In the genomic region with DNA sequence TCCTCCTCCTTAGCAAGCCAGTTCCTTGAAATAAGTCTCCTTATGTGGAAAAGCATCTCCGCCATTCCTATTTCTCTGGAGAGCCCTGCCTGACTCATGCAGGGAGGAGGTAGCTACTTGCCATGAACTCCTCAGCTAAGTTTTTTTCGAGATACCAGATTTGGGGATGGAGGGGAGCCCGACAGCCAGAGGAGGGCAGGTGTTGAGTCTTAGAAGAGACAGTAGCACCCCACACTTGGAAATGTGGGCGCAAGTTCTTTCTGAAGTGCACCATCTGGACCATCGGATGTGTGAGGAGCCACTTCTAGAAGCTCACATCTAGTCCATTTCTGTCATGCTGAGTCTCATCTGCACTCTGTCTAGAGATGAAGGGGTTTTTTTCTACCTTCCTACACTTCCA, we compare ENCODE assay signal across 25 mouse cellular contexts. TPM values are rescaled to one million over a fixed set of nuclear protein-coding genes. Genes with fewer than 3 reads are reported as not detected.
DNase-seq lines count a peak whose midpoint lies in the region; TF ChIP-seq lines count a peak whose summit lies in the region.
"Had no signal": no experiment of that assay in that cellular context is flagged by ENCODE, and none has a peak within 500 bp of the region (broad histone marks: within the 10 kb centered on the region; RNA-seq: fewer than 3 reads in every experiment).

No protein-coding gene starts in this region.

- no peak for TF ChIP-seq CTCF in gastrocnemius, adult 2 months (IDR thresholded peaks at IDR 0.05)

- DNase-seq in left cerebral cortex, adult 11 months (ENCODE audit: low spot score) = peak; percentile 61
- DNase-seq in left cerebral cortex, postnatal 10 days (ENCODE audit: extremely low spot score in 1 of 2, low spot score in 2 of 2) = no peak
- DNase-seq in NIH3T3 (ENCODE audit: low read depth) = peak; percentile 16
- DNase-seq in frontal cortex, postnatal 36 days (ENCODE audit: low spot score in 2 of 2) = peak; percentile 63 to 79
- peak; percentile 57 to 75 for DNase-seq in right cerebral cortex, postnatal 36 days (ENCODE audit: low spot score in 2 of 2)
- DNase-seq in gastrocnemius, adult 2 months = no peak
- DNase-seq in testis, postnatal 10 days (ENCODE audit: low spot score) = no peak
- DNase-seq: adrenal gland, postnatal 10 days; cerebellum, adult 11-12 months; cerebellum, adult 9-11 months; gastrocnemius, postnatal 25 days; heart, adult 18-20 months; heart, postnatal 4 days; kidney, adult 9 months; kidney, postnatal 10 days; layer of hippocampus, postnatal 36 days; lung, embryonic 14.5 days; lung, postnatal 14 days; thymus, postnatal 14 days had no signal

- intact Hi-C loops in left cerebral cortex, postnatal 10 days (cut with DNase I) = no loop called here
- intact Hi-C loops in gastrocnemius, adult 2 months (cut with DNase I) = no loop called here

- H3K4me3 ChIP-seq in gastrocnemius, adult 2 months = no peak overlapping the region
- H3K4me3 ChIP-seq: erythroblast, embryonic 14.5 days; limb, embryonic 12.5 days; liver, embryonic 15.5 days; neural tube, embryonic 13.5 days had no signal

- no peak overlapping the region for H3K27ac ChIP-seq in gastrocnemius, adult 2 months
- H3K27ac ChIP-seq: hindbrain, embryonic 14.5 days; limb, embryonic 12.5 days; liver, embryonic 15.5 days; neural tube, embryonic 13.5 days had no signal

RNA-seq across cellular contexts. Expression of a gene that starts 8.4 kb away (rescaled TPM):
- 10 to 100 TPM; 27.2 to 30.9 TPM for total RNA-seq in left cerebral cortex, postnatal 10 days (2021)
- 10 to 100 TPM; 29.7 to 48.8 TPM for total RNA-seq in gastrocnemius, adult 2 months (2021)
- total RNA-seq: megakaryocyte, adult 5-6 weeks had no signal

RNA-seq across cellular contexts. Expression of a gene that starts 35.8 kb away (rescaled TPM):
- 100 to 1,000 TPM; 267 to 276 TPM for total RNA-seq in left cerebral cortex, postnatal 10 days (2021)
- 10 to 100 TPM; 43.6 to 44.3 TPM for total RNA-seq in gastrocnemius, adult 2 months (2021)

Comparison
In these comparisons a context has a peak if more than half of its experiments do, and no peak if none do; other contexts are left out.
1. DNase-seq: peak in left cerebral cortex, adult 11 months (single experiment), NIH3T3 (single experiment), frontal cortex, postnatal 36 days (2 of 2) and right cerebral cortex, postnatal 36 days (2 of 2); none in left cerebral cortex, postnatal 10 days (0 of 2), gastrocnemius, adult 2 months (single experiment) and testis, postnatal 10 days (single experiment).
2. RNA of a gene that starts 35.8 kb away (total RNA-seq): 267 to 276 TPM in left cerebral cortex, postnatal 10 days; 43.6 to 44.3 TPM in gastrocnemius, adult 2 months; every median in the first group is over 4 times any median in the second.